Mouse (Mus musculus): Measurements from ENCODE around the gene Palm2. TPM values are rescaled to one million over a fixed set of nuclear protein-coding genes. Genes with fewer than 3 reads are reported as not detected.

Gene Palm2
- polyA plus RNA-seq, 2 experiments: 2.7 to 5.3 TPM

DNA sequence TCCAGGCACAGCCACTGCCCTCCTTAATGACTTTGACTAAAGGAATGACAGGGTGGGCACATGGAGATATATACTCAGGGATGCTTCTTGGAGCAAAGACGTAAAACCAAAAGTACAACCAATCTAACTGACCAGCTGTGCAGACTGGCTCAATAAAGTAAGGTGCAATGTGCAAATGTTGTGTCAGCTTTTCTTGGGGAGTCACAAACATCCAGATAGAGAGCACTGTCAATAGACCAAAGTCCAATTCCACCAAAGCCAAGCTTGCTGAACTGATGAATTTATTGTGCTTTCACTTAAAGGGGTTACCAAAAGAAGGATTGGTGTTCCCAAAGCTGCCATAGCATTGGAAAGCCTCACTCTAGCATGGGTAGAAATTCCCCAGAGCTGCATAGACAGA lies 77.7 kb downstream of the Palm2 start:
- no peaks in the 10 kb centered on the region for H3K27me3 ChIP-seq (ENCODE audit: control insufficient read depth, insufficient read depth, low read length)
- H3K9ac ChIP-seq (ENCODE audit: low read depth, low read length, severe bottlenecking): no peak overlapping the region
- no peak for TF ChIP-seq POLR2A (IDR thresholded peaks at IDR 0.05; ENCODE audit: borderline replicate concordance, extremely low read depth, insufficient read depth, insufficient read length)
- H3K27ac ChIP-seq (replicated peaks; ENCODE audit: low read depth, low read length): no peak overlapping the region
- H3K4me3 ChIP-seq (replicated peaks; ENCODE audit: low read length): no peak overlapping the region
- no peaks in the 10 kb centered on the region for H3K9me3 ChIP-seq (ENCODE audit: control insufficient read depth, low read length)
- 82% methylated on average over 1 of the region's 1 CpGs for WGBS
- H3K4me2 ChIP-seq (replicated peaks; ENCODE audit: low read depth, low read length, severe bottlenecking): no peak overlapping the region
- DNase-seq (ENCODE audit: low spot score) (no peak), ATAC-seq (ENCODE audit: low FRiP score, low read depth) (no peak)
- H3K4me1 ChIP-seq (ENCODE audit: control insufficient read depth, insufficient read depth, low read length): peaks cover 11% of the 10 kb centered on the region; the same call in 1 of the 2 replicates
- H3K36me3 ChIP-seq (ENCODE audit: control insufficient read depth, insufficient read depth, low read length): no peaks in the 10 kb centered on the region

DNA sequence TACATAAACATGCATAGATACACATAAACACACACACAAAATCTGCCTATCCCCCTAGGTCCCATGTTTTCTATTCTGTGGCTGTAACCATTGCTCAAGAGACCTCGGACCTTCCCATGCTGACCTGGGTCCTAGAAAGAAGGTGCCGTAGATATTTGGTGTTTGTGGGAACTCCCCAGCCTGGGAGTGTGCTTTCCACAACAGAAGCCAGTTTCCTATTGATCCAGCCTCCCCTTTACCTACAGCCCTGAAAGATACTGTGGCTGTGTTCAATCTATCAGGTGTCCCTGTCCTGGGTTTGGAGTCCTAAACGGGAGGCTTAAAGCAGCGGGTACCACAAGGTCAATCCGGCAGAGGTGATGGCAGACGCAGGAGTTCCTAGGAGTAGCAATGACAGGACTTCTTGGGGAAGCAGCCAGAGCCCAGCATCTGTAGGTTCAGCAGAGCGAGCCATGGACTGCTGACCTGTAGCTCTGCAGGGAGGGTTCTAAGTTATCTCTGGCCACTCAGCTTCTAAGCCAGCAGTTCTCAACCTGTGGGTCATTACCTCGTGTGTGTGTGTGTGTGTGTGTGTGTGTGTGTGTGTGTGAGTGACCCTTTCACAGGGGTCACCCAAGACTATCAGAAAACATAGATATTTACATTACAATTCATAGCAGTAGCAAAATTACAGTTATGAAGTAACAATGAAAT lies 79.3 kb downstream of the Palm2 start:
- DNase-seq (ENCODE audit: low spot score) (no peak), ATAC-seq (ENCODE audit: low FRiP score, low read depth) (no peak)
- H3K9me3 ChIP-seq (ENCODE audit: control insufficient read depth, low read length): no peaks in the 10 kb centered on the region
- WGBS: 79% methylated on average over 8 of the region's 8 CpGs
- no peak overlapping the region for H3K27ac ChIP-seq (replicated peaks; ENCODE audit: low read depth, low read length)
- H3K4me1 ChIP-seq (ENCODE audit: control insufficient read depth, insufficient read depth, low read length): peaks cover 11% of the 10 kb centered on the region; the same call in 1 of the 2 replicates
- no peak for TF ChIP-seq POLR2A (IDR thresholded peaks at IDR 0.05; ENCODE audit: borderline replicate concordance, extremely low read depth, insufficient read depth, insufficient read length)
- no peaks in the 10 kb centered on the region for H3K36me3 ChIP-seq (ENCODE audit: control insufficient read depth, insufficient read depth, low read length)
- no peaks in the 10 kb centered on the region for H3K27me3 ChIP-seq (ENCODE audit: control insufficient read depth, insufficient read depth, low read length)
- no peak overlapping the region for H3K4me3 ChIP-seq (replicated peaks; ENCODE audit: low read length)
- no peak overlapping the region for H3K4me2 ChIP-seq (replicated peaks; ENCODE audit: low read depth, low read length, severe bottlenecking)
- no peak overlapping the region for H3K9ac ChIP-seq (ENCODE audit: low read depth, low read length, severe bottlenecking)

DNA sequence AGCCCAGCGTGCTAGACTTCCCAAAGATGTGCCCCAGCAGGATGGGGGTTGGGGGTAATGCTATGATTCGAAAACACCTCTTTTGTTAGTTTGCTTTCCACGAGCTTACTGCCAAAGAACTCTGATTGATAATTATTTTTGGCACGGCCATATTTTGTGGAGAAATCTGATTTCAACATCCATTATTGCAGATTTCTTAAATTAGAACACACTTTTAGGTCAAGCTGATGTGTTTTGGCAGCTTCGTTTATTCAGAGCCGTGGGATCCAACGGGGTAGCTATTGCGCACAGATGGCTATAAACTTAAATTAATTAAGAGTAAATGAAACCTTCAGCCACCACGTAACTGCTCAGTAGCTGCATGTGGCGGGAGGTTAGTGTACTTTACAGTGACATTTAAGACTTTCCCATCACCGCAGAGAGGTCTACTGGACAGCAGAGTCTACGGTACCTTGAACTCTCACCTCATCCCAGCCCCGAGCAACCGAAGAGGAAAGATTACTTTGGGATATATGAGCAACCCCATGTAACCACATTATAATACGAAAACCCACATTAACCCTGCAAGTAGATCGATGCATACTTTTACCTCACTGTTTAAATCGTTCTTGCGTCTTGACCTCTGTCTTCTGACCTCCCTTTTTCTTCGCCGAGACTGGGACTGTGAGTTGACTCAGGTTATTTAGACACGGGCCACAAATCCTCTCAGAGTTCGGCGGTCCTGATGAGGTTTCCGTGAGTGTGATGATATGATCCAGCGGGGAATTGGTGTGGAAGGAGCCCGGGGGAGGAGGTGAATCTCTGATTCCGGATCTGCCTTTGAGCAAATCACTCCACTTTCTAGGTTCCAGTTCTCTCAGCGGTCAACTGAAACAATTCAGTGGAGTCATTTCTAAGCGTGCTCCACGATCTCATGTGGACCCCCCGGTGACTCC lies 80.2 kb downstream of the Palm2 start:
- no peaks in the 10 kb centered on the region for H3K27me3 ChIP-seq (ENCODE audit: control insufficient read depth, insufficient read depth, low read length)
- no peaks in the 10 kb centered on the region for H3K9me3 ChIP-seq (ENCODE audit: control insufficient read depth, low read length)
- H3K27ac ChIP-seq (replicated peaks; ENCODE audit: low read depth, low read length): no peak overlapping the region
- H3K36me3 ChIP-seq (ENCODE audit: control insufficient read depth, insufficient read depth, low read length): no peaks in the 10 kb centered on the region
- no peak overlapping the region for H3K4me2 ChIP-seq (replicated peaks; ENCODE audit: low read depth, low read length, severe bottlenecking)
- DNase-seq (ENCODE audit: low spot score) (no peak), ATAC-seq (ENCODE audit: low FRiP score, low read depth) (no peak)
- TF ChIP-seq POLR2A (IDR thresholded peaks at IDR 0.05; ENCODE audit: borderline replicate concordance, extremely low read depth, insufficient read depth, insufficient read length): no peak
- H3K4me3 ChIP-seq (replicated peaks; ENCODE audit: low read length): no peak overlapping the region
- 60% methylated on average over 31 of the region's 31 CpGs for WGBS
- H3K9ac ChIP-seq (ENCODE audit: low read depth, low read length, severe bottlenecking): no peak overlapping the region
- peaks cover 11% of the 10 kb centered on the region; the same call in 1 of the 2 replicates for H3K4me1 ChIP-seq (ENCODE audit: control insufficient read depth, insufficient read depth, low read length)

DNA sequence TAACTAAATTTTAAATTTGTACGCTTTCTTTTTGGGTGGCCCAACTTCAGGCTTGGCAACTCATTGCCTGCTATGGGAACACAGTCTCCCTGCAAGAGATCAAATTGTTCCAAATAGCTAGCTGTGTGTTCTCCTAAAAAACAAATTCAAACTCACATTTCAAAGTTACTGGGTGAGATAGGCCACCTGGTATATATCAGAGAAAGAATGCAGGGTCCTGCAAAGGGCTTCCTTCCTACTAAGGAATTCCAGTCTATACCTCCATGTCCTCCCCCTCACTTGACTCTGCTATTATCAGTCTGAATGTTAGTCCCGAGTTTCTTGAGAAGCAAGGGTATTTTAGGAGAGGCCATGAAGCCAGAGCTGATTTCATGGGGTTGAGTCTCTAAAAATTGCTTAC lies 81.3 kb downstream of the Palm2 start:
- WGBS: 35% methylated on average over 2 of the region's 2 CpGs

DNA sequence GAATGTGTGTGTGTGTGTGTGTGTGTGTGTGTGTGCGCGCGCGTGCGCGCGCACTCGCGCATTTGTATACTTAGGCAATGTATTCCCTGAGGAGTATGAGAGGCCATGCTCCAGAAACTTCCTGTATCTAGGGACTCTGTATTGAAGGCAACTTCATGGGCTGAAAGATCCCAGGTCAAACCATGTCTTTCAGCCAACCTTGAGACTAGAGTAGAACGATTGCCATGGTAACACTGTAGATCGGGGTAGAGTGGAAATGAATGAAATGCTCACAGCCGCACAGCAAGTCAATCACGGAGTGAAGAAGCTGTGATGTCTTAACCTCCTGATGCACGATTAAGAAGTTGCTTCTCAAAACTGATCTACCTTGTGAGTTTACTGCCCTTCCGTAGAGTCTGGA lies 89.4 kb downstream of the Palm2 start:
- ATAC-seq (ENCODE audit: low FRiP score, low read depth) (no peak), DNase-seq (ENCODE audit: low spot score) (no peak)
- WGBS: 96% methylated on average over 15 of the region's 15 CpGs
- Histone ChIP-seq H3K9ac (ENCODE audit: low read depth, low read length, severe bottlenecking) (no peak overlapping the region), H3K9me3 (ENCODE audit: control insufficient read depth, low read length) (no peaks in the 10 kb centered on the region), H3K36me3 (ENCODE audit: control insufficient read depth, insufficient read depth, low read length) (no peaks in the 10 kb centered on the region), H3K4me2 (replicated peaks; ENCODE audit: low read depth, low read length, severe bottlenecking) (no peak overlapping the region), H3K4me3 (replicated peaks; ENCODE audit: low read length) (no peak overlapping the region), H3K27me3 (ENCODE audit: control insufficient read depth, insufficient read depth, low read length) (no peaks in the 10 kb centered on the region), H3K4me1 (ENCODE audit: control insufficient read depth, insufficient read depth, low read length) (no peaks in the 10 kb centered on the region), H3K27ac (replicated peaks; ENCODE audit: low read depth, low read length) (no peak overlapping the region)
- TF ChIP-seq POLR2A (IDR thresholded peaks at IDR 0.05; ENCODE audit: borderline replicate concordance, extremely low read depth, insufficient read depth, insufficient read length): no peak

More for the DNA sequence above, 81.3 kb downstream of the Palm2 start:
- H3K4me2 ChIP-seq (replicated peaks; ENCODE audit: low read depth, low read length, severe bottlenecking): no peak overlapping the region
- no peak overlapping the region for H3K9ac ChIP-seq (ENCODE audit: low read depth, low read length, severe bottlenecking)
- no peak overlapping the region for H3K27ac ChIP-seq (replicated peaks; ENCODE audit: low read depth, low read length)
- no peaks in the 10 kb centered on the region for H3K36me3 ChIP-seq (ENCODE audit: control insufficient read depth, insufficient read depth, low read length)
- H3K4me3 ChIP-seq (replicated peaks; ENCODE audit: low read length): no peak overlapping the region
- no peaks in the 10 kb centered on the region for H3K27me3 ChIP-seq (ENCODE audit: control insufficient read depth, insufficient read depth, low read length)
- no peaks in the 10 kb centered on the region for H3K9me3 ChIP-seq (ENCODE audit: control insufficient read depth, low read length)
- DNase-seq (ENCODE audit: low spot score): no peak
- H3K4me1 ChIP-seq (ENCODE audit: control insufficient read depth, insufficient read depth, low read length): peaks cover 11% of the 10 kb centered on the region; the same call in 1 of the 2 replicates
- no peak for ATAC-seq (ENCODE audit: low FRiP score, low read depth)
- no peak for TF ChIP-seq POLR2A (IDR thresholded peaks at IDR 0.05; ENCODE audit: borderline replicate concordance, extremely low read depth, insufficient read depth, insufficient read length)

All from limb, embryonic 14.5 days (tissue).